Mouse (Mus musculus): ENCODE data around the gene Rabggtb.
"Not testable (repeated sequence)": the region's sequence is repeated elsewhere in the genome, so short reads cannot be mapped to it uniquely, and the experiment has no call there.

Gene Rabggtb

DNA sequence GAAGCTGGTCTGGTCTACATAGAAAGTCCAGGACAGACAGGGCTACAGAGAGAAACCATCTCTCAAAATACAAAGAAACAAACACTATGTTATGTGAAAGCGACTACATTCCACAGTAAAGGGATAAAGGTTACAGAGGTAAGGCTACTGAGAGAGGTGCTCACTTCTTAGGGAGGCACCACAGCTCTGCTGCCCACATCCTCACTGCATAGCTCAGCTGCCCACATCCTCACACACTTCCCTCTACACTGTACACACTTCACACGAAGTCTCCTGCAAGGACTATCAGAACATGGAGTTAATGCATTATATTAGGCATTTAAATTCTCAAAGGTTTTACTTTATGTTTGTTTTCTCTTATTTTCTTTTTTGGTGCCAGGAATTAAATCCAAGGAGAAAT, 49.0 kb downstream of the Rabggtb start:
- no peak for DNase-seq

GRCm38 (mm10) chr3:153860392-153860791, 52.4 kb downstream of the Rabggtb start:
- not testable (repeated sequence) for DNase-seq

DNA sequence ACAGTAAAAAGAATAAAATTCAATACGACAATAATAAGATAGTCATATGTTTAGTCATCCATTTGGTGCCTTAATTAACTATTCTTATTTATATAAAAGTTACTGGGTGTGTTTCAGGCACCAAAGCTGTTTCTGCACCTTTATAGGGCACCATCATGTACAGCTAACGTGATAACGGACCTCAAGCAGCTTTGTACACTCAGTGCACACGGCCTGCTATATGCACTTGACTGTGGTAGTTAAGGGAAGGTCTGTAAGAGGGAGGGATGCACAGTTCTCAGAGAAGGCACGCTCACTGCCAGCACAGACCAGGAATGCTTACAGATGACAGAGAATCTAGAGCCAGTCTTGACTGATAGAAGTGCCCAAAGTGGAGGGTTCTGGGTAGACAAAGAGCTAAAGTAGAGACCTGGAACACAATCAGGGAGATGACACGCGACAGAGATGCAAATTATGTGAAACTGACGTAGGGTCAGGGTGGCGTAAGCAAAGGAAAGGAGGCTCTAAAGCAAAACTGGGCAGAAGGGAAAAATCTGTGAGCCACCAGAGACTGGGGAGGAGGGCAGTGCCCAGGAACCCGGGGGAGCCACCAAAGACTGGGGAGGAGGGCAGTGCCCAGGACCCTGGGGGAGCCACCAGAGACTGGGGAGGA, 54.3 kb downstream of the Rabggtb start:
- no peak for DNase-seq
